Mouse (Mus musculus) mouse embryonic stem cell (cell line): ENCODE data around the gene Aldh5a1.

ENCODE experiments used
- in situ Hi-C, 2 experiments: fragments of 300-500 bp; cut with MboI; formaldehyde crosslinking; loops; 1 replicate in 1 of 2; 3 replicates in 1 of 2; pipeline ENCODE4 v1.14.3; 2019 to 2020; ENCODE audit warnings: low sequenced_read_pairs in 2 of 2, low pct_unique_long_range_greater_than_20kb in 1 of 2, mixed read lengths in 1 of 2; ENCODE audit not compliant: unreplicated experiment in 1 of 2

The Aldh5a1 gene

DNA sequence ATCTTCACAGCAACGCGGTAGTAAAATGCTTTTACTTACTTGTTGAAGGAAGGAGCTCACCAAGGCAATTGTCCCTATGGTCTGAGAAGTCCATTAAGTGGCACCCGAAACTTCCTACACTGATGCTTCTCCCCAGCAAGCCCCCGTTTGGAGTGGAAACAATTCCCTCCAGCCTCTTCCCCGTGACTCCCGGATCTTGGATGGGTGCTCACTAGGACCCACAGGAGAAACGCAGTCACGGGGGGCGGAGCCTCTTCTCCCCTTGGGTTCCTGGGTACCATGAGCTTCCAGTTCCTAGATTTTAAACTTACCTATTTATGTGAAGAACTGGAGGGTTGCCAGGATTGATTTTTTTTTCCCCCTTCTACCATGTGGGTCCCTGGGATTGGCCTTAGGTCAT, 2.0 kb upstream of the Aldh5a1 start:
- in situ Hi-C loops, result no loop called here

DNA sequence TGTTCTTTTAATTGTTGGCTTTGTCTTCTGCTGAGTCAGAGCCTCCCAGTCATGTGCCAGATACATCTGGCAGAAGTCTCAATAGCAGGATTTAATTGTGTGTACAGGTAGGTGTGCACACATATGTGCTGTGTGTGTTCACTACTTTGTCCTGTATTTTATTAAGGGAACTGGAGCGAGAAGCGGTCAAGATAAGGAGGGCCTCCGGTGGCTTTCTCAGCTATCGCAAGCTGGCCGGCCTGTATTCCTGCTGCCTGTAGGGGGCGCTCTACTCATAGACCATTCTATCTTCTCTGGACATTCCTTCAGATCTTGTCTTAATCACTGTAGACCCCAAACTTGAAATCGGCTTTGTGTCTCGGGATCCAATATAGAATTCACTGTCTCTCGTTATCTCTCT, 1.2 kb upstream of the Aldh5a1 start:
- in situ Hi-C loops, result no loop called here

- in situ Hi-C loops, result no loop called here
Measured at GRCm38 (mm10) chr13:24937839-24938166, 342 bp upstream of the Aldh5a1 start.

DNA sequence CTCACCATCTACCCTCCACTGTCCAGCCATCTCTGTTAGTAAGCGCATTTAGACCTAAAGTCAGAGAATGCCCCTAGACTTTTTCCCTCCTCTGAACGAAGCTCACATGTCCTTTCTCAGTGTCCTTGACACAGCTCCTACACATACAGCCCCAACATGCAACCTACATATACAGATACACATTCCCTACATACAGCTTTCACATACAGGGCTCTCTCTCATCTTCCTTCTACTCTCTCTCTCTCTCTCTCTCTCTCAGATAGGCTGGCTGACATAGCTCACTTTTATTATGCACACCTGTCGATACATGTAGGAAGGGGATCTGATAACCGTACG, 721 bp downstream of the Aldh5a1 start:
- in situ Hi-C loops, result no loop called here

DNA sequence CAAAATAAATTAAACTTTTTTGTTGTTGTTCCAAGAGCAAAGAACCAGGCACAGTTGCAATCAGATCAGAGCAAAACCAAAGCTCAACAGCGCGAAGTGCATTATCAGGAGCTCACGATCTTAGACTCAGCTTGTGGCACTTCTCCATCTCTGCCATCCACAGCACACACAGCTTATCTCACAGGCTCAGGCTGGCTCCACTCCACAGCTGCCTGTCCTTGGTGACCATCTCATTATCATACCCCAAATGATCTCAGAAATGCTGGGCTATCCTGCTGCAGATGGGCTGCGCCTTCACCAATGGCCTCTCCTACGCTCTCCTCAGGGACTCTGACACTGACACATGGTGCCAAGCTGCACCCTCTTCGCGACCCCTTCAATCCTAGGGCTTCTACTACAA, 4.3 kb downstream of the Aldh5a1 start:
- in situ Hi-C loops, result no loop called here

DNA sequence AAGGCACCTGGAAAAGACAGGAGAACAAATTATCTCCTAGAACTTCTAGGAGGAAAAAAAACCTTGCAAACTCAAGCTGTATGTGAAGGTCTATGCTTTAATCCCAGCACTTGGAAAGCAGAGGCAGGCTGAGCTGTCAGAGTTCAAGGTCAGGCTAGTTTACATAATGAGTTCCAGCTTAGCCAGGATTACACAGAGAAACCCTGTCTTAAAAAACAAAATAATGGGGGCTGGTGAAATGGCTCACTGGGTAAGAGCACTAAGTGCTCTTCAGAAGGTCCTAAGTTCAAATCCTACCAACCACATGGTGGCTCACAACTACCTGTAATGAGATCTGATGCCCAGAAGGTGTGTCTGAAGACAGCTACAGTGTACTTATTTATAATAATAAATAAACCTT, 6.9 kb downstream of the Aldh5a1 start:
- in situ Hi-C loops, result no loop called here

DNA sequence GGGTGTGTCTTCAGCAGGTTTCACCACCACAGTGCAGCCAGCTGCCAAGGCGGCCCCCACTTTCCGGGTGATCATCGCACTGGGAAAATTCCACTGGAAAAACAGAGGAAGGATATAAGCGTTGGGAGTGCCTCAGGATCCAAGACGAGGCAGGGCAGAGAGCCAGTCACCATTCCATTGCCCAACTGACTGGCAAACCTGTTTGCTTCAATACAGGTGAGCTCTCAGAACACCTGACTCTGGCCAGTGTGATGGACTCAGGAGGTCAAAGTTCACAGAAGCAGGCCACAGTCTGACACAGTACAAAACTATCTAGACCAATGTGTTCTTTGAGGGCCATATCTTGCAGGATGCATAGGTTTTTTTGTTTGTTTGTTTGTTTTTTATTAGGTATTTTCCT, 13.5 kb downstream of the Aldh5a1 start:
- in situ Hi-C loops, result no loop called here

DNA sequence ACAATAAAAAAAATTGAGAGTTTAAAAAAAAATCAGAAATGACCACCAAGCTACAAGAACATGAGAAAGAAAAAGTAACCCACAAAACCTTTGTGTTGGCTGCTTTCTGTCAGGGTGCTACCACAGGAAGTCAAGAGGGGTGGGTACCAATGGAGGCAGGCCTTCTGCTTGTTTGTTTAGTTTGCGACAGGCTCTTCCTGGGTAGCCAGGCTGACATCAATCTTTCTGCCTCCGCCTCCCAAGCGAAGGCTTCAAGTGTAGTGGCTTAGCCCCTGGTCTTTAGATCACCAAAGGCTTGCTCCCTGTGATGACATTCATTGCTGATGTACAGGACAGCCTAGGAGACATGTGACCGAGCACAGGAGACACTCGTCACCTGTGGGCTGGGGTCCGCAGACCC, 16.2 kb downstream of the Aldh5a1 start:
- in situ Hi-C loops, result no loop called here

DNA sequence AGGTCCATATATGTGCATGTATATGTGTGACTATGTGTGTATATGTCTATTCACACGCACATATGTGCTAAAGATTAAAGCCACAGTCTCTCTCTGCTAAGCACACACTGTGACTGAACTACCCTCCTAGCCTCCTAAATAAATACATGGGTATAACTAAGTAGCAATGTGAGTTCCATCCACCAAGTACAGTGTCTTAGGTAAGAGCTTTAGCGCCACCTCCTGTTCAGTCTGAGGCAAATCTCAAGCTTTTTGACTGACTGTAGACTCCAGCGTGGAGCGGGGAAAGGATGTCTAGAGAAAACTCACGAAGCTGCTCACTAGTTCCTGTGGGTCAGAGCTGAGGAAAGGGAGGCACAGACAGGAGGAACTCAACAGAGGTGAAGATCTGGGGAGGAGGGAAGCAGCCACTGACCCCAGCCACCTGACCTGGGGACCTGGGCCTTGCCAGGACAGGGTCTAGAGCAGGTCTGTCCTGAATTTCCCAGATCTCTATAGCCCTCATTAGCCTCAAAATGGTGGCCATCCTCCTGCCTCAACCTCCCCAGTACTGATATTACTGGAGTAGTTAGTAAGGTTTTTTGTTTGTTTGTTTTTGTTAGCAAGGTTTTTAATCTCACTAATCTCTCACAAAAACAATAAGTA, 17.0 kb downstream of the Aldh5a1 start:
- in situ Hi-C loops, result no loop called here

GRCm38 (mm10) chr13:24915831-24916230, 21.6 kb downstream of the Aldh5a1 start:
- in situ Hi-C loops, result no loop called here

- in situ Hi-C loops, result no loop called here
Measured at GRCm38 (mm10) chr13:24914915-24915314, 22.5 kb downstream of the Aldh5a1 start.

DNA sequence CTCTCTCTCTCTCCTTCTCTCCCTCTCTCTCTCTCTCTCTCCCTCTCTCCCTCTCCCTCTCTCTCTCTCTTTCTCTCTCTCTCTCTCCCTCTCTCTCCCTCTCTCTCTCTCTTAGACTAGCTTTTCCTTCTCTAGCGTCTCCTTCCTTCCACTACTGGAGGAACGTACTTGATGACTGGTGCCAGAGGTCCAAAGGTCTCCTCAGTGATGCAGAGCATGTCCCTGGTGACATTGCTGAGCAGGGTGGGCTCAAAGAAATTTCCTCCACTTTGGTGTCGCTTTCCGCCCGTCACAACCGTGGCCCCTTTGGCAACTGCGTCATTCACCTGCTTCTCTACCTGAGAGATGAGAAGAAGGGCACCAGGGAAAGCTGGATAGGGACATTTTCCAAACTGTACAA, 23.9 kb downstream of the Aldh5a1 start:
- in situ Hi-C loops, result no loop called here

DNA sequence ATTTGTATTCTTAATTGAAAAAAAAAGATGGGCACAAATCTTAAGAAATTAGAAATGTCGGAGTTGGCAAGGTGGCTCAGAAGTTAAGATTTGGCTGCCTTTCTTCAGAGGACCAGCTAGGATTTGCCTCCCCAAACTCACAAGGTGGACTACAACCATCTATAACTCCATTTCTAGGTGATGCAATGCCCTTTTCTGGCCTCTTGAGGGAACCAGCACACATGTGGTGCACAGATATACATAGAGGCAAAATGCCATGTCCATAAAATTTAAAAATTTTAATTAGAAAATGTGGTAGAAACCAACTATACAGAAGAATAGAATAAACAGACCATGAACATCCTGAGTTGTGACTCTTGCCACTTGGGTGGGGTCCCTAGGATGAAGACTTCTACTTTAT, 28.3 kb downstream of the Aldh5a1 start:
- in situ Hi-C loops, result no loop called here

DNA sequence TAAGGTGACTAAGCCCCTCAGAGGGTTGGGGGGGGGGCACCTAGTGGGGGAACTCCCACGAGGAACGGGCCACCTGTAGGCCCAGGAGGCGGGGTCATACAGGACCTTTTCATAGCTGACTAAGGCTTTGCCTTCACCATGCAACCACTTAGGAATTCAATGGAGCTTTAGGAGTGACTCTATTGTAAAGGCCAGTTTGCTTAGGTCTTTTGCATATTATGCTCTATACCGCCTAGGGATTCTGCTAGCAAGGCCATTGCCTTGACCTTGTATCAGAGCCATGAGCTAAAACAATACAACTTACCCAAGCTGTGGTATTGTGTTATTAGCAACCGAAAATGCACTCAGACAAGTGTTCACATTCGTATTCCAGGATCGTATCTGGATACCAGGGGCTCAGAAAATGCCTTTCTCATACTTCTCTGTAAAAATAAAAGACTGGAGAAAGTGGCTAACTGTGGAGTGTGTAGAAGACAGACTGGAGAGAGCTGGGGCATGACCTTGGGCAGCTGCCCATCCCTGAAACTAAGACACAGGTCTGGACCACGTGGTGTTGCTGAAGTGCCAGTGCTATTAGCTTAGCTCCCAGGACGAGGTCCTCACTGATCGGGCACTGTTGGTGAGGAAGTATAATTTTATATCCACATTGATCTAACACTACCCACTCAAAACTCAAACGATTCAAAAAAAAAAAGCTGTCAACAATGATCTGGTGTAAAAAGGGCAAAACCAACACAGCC, 30.5 kb downstream of the Aldh5a1 start:
- in situ Hi-C loops, result no loop called here

- in situ Hi-C loops, result no loop called here
Measured at GRCm38 (mm10) chr13:24905422-24905821, 32.0 kb downstream of the Aldh5a1 start.

DNA sequence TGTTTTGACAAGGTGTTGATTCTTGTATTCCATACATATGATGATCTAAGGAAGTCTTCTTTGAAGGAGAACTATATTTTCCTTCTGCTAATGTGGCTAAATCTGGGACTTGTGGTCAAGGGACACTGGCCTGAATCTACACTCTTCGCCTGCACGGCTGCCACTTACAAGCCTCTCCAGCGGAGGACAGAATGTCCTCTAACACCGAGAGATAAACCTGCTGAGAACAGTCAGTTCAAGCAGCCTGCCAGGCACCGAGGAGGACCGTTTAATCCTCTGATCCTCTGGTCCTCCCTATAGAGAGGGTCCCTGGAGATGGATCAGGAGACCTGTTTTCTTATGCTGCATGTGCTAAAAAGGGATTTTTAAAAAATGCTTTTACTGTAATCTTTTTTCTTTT, 34.0 kb downstream of the Aldh5a1 start:
- in situ Hi-C loops, result no loop called here

- in situ Hi-C loops, result no loop called here
Measured at GRCm38 (mm10) chr13:24901916-24902315, 35.5 kb downstream of the Aldh5a1 start.

DNA sequence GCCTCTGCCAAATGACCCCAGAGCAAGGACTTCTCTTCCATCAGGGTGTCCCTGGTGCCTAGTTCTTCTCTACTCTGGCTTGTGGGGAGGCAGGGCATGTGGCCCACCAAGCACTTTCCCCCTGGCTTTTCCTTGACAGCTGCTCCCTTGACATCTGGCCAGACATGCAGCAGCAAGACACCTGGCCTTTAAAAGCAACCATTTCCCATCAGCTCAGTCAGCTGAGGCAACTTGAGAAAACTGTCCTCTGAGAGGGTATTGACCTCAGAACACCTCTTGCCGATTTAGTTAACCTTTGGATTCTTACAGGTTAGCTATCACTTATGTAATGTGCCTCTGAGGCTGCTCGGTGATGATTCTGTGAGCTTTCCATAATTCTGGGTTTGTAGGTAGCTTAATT, 43.6 kb downstream of the Aldh5a1 start:
- in situ Hi-C loops, result no loop called here

DNA sequence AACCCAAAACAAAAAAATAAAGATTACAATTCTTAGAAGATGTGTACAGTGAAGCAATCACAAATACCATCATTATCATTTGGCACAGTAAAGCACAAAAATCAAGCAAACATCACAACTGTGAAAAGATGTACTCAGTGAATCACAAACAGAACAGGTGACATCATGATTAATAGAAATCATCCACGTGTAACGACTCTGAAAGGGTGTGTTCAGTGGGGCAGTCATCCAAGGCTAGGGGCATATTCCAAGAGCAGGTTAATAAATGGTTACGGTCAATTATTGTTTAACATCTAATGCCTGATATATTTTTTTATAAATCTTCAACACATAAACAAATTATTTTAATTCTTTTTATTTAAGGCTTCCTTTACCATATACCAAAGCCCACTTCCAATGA, 44.9 kb downstream of the Aldh5a1 start:
- in situ Hi-C loops, result no loop called here

DNA sequence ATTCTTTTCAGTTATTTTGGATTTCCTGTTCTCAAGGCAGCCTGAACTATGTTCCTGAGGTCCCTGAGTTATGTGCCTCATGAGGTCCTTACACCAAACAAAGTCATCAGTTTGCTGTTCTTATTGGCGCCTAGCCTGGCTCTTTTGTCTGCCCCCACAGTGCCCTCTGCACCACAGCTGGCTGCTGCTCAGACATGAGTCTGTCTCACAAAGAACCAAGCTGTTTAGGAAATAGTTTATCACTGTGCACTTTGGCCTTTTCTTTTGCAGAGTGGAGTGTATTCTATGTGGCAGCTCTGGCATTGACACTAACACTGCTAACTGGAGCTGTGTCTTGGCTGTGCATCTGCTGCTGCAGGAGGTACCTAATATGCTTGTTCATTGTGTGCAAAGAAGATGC, 47.9 kb downstream of the Aldh5a1 start:
- in situ Hi-C loops, result no loop called here

DNA sequence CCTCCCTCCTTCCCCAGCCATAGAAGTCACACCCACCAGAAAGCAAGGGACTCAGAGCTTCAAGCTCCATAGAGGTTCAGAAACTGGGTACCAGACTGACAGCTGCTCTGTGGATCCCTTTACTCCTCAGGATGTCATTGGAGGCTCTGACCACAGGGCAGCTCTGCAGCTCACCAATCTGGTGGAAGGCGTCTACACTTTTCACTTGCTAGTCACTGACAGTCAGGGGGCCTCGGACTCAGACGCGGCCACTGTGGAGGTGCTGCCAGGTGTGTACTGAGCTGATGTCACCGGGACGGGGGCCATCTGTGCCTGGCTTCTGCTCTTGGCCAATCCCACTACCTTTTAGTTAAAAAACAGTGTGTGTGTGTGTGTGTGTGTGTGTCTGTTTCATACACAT, 55.0 kb downstream of the Aldh5a1 start:
- in situ Hi-C loops, result no loop called here
